Mouse (Mus musculus) Patski (cell line): ENCODE data around the gene Atp5e. TPM values are rescaled to one million over a fixed set of nuclear protein-coding genes. Genes with fewer than 3 reads are reported as not detected.

ENCODE experiments used
- ATAC-seq: fragments of 100-300 bp; one replicate; pipeline ENCODE4 v1.8.0; 2021
- CTCF ChIA-PET: fragments of 350-600 bp; sonication (Branson Sonifier 250); formaldehyde crosslinking; loops from one replicate; lab custom pipeline; 2022; ENCODE audit warnings: inconsistent platforms; lab: Charles Lee
- POLR2A ChIA-PET: fragments of 350-600 bp; sonication (Branson Sonifier 250); formaldehyde crosslinking; loops from one replicate; lab custom pipeline; 2022; ENCODE audit warnings: antibody characterized with exemption, inconsistent platforms; lab: Charles Lee
- DNase-seq: peaks from one replicate; pipeline ENCODE4 v3.0.0-alpha.2; 2011; ENCODE audit warnings: low read depth, low spot score
- H3K27me3 ChIP-seq: fragments of 371-371 bp; one replicate; pipeline ENCODE4 v1.5.1; 2021
- CTCF ChIP-seq: fragments of 100-300 bp; IDR thresholded peaks from one replicate; pipeline ENCODE4 v1.5.1; 2021
- in situ Hi-C: fragments of 300-500 bp; cut with MboI; formaldehyde crosslinking; loops from 3 replicates; pipeline ENCODE4 v1.11.1; 2018; ENCODE audit warnings: low pct_unique_long_range_greater_than_20kb, mixed read lengths
- polyA plus RNA-seq: library from polyadenylated mRNA; unstranded; gene quantifications from one replicate; pipeline ENCODE4 v1.2.3, GENCODE M21; 2021

Atp5e gene
- polyA plus RNA-seq, 1 experiment from 2014 or later: 379 TPM

GRCm38 (mm10) chr2:174450353-174450752 lies 13.6 kb downstream of the Atp5e start, which contains the start of gene Tubb1:
Tubb1 (plus strand) TSS chr2:174450695.
- DNase-seq (no peak), ATAC-seq (no peak)
- H3K27me3 ChIP-seq: no peaks in the 10 kb centered on the region
- TF ChIP-seq CTCF: no peak
- ChIA-PET POLR2A (interaction anchor here (1.1 kb wide), 1 partner anchor 13 kb away, joined by 3 read pairs; no protein-coding TSS in a partner anchor), CTCF (no interaction called here)
- in situ Hi-C loops: loop anchor here (25.0 kb wide), 1 partner anchor 363 kb away; the partner anchor contains the start of gene Stx16

GRCm38 (mm10) chr2:174448405-174448804 lies 15.5 kb downstream of the Atp5e start:
- ChIA-PET POLR2A (no interaction called here), CTCF (interaction anchor here (3.4 kb wide), 1 partner anchor 10 kb away, joined by 12 read pairs; no protein-coding TSS in a partner anchor)
- no peak for TF ChIP-seq CTCF
- DNase-seq (no peak), ATAC-seq (no peak)
- in situ Hi-C loops: no loop called here
- H3K27me3 ChIP-seq: no peaks in the 10 kb centered on the region

- ATAC-seq (no peak), DNase-seq (no peak)
- H3K27me3 ChIP-seq: no peaks in the 10 kb centered on the region
- in situ Hi-C loops: no loop called here
- no peak for TF ChIP-seq CTCF
- ChIA-PET POLR2A (no interaction called here), CTCF (interaction anchor here (3.4 kb wide), 1 partner anchor 11 kb away, joined by 12 read pairs; no protein-coding TSS in a partner anchor)
Observed at GRCm38 (mm10) chr2:174446905-174447304, 17.0 kb downstream of the Atp5e start.

- POLR2A ChIA-PET: no interaction called here
- in situ Hi-C loops: no loop called here
- ATAC-seq: no peak
- CTCF ChIA-PET: interaction anchor here (3.4 kb wide), 1 partner anchor 12 kb away, joined by 12 read pairs; no protein-coding TSS in a partner anchor
- TF ChIP-seq CTCF: no peak
- H3K27me3 ChIP-seq: no peaks in the 10 kb centered on the region
- no peak for DNase-seq
Observed at GRCm38 (mm10) chr2:174446492-174446891, 17.4 kb downstream of the Atp5e start.

- in situ Hi-C loops: no loop called here
- POLR2A ChIA-PET: interaction anchor here (1.0 kb wide), 1 partner anchor 12 kb away, joined by 3 read pairs; no protein-coding TSS in a partner anchor
- no peak for TF ChIP-seq CTCF
- no peaks in the 10 kb centered on the region for H3K27me3 ChIP-seq
- CTCF ChIA-PET: interaction anchor here (1.5 to 1.6 kb wide), 2 partner anchors 9 kb away, joined by 3 to 4 read pairs; no protein-coding TSS in a partner anchor
- ATAC-seq (no peak), DNase-seq (no peak)
Observed at GRCm38 (mm10) chr2:174445018-174445417, 18.9 kb downstream of the Atp5e start.

GRCm38 (mm10) chr2:174444359-174444758 lies 19.5 kb downstream of the Atp5e start:
- ATAC-seq (no peak), DNase-seq (no peak)
- ChIA-PET CTCF (interaction anchor here (1.0 to 1.6 kb wide), 3 partner anchors 9 to 124 kb away, joined by 3 to 4 read pairs (median 3); no protein-coding TSS in a partner anchor), POLR2A (no interaction called here)
- in situ Hi-C loops: no loop called here
- TF ChIP-seq CTCF: no peak
- no peaks in the 10 kb centered on the region for H3K27me3 ChIP-seq

GRCm38 (mm10) chr2:174443046-174443445 lies 20.9 kb downstream of the Atp5e start:
- ChIA-PET POLR2A (no interaction called here), CTCF (interaction anchor here (1.2 kb wide), 1 partner anchor 15 kb away, joined by 3 read pairs; no protein-coding TSS in a partner anchor)
- DNase-seq: no peak
- TF ChIP-seq CTCF: no peak
- no peak for ATAC-seq
- no peaks in the 10 kb centered on the region for H3K27me3 ChIP-seq
- in situ Hi-C loops: no loop called here

- no peaks in the 10 kb centered on the region for H3K27me3 ChIP-seq
- DNase-seq: no peak
- in situ Hi-C loops: no loop called here
- peak; percentile 85 for ATAC-seq
- CTCF ChIA-PET: interaction anchor here (1.2 kb wide), 1 partner anchor 15 kb away, joined by 3 read pairs; no protein-coding TSS in a partner anchor
- no peak for TF ChIP-seq CTCF
- POLR2A ChIA-PET: interaction anchor here (0.6 kb wide), 1 partner anchor 147 kb away, joined by 3 read pairs; no protein-coding TSS in a partner anchor
Observed at GRCm38 (mm10) chr2:174442460-174442859, 21.4 kb downstream of the Atp5e start.

GRCm38 (mm10) chr2:174441898-174442297 lies 22.0 kb downstream of the Atp5e start:
- POLR2A ChIA-PET: no interaction called here
- CTCF ChIA-PET: no interaction called here
- H3K27me3 ChIP-seq: no peaks in the 10 kb centered on the region
- in situ Hi-C loops: no loop called here
- DNase-seq (no peak), ATAC-seq (no peak)
- no peak for TF ChIP-seq CTCF

- POLR2A ChIA-PET: no interaction called here
- no peak for TF ChIP-seq CTCF
- H3K27me3 ChIP-seq: no peaks in the 10 kb centered on the region
- CTCF ChIA-PET: interaction anchor here (0.7 kb wide), 1 partner anchor 380 kb away, joined by 3 read pairs; no protein-coding TSS in a partner anchor
- in situ Hi-C loops: no loop called here
- DNase-seq (no peak), ATAC-seq (no peak)
Observed at GRCm38 (mm10) chr2:174439961-174440360, 23.9 kb downstream of the Atp5e start.

- no peaks in the 10 kb centered on the region for H3K27me3 ChIP-seq
- DNase-seq (no peak), ATAC-seq (no peak)
- POLR2A ChIA-PET: no interaction called here
- no peak for TF ChIP-seq CTCF
- CTCF ChIA-PET: interaction anchor here (0.7 kb wide), 1 partner anchor 380 kb away, joined by 3 read pairs; no protein-coding TSS in a partner anchor
- in situ Hi-C loops: no loop called here
Observed at GRCm38 (mm10) chr2:174439450-174439838, 24.5 kb downstream of the Atp5e start.
